ENCODE assay signal across 14 mouse cellular contexts in the genomic region with DNA sequence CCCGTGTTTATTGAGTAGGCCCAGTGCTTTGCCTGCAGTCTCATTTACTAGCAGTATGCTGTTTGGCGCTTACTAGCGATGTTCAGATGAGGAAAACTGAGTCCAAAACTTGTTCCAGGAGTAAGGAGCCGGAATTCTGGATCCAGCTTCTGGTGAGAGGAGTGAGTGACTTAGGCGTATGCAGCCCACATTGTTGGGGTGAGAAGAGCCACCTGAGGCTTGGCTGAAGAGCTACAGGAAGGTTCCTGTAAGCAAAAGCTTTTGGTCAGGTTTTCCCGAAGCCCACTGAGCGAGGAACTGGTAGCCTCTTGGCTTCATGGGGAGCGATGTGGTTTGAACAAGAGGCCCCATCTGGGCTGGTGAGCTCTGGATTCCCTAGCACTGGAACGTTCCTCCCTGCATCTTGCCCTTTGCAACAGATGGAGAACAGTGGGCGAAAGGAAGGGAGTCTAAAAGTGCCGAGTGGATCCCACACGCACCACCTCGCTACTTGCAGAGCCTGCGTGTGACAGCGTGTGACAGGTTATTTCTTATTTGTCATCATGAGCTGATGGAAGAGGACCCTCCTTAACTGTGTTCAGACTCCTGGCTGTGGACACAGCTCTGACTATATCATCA. TPM values are rescaled to one million over a fixed set of nuclear protein-coding genes. Genes with fewer than 3 reads are reported as not detected.
A peak's percentile ranks its signal among the peaks of the same experiment; 100 is the strongest.
DNase-seq lines count a peak whose midpoint lies in the region; TF ChIP-seq lines count a peak whose summit lies in the region.
"Had no signal": no experiment of that assay in that cellular context is flagged by ENCODE, and none has a peak within 500 bp of the region (broad histone marks: within the 10 kb centered on the region; RNA-seq: fewer than 3 reads in every experiment).

No protein-coding gene starts in this region.

- DNase-seq in left cerebral cortex, adult 11 months (ENCODE audit: low spot score): peak; percentile 55
- DNase-seq in left cerebral cortex, postnatal 4 days: no peak
- DNase-seq in left cerebral cortex, postnatal 14 days (ENCODE audit: low spot score in 2 of 2): peak; percentile 67 to 78
- no peak for DNase-seq in urinary bladder, postnatal 10 days (ENCODE audit: low spot score)
- no peak for DNase-seq in cerebellum, postnatal 25 days
- DNase-seq: gastrocnemius, postnatal 25 days; kidney, postnatal 14 days had no signal

- H3K27ac ChIP-seq in bone marrow, adult 2 months (ENCODE audit: control insufficient read depth, insufficient read depth, low read depth, low read length, poor library complexity): peak overlapping the region; percentile 19
- H3K27ac ChIP-seq in bone marrow macrophage, adult 2 months (ENCODE audit: insufficient read depth, low read depth, low read length): peak overlapping the region; percentile 100
- H3K27ac ChIP-seq: heart, embryonic 15.5 days; hindbrain, embryonic 13.5 days; limb, embryonic 12.5 days; lung, embryonic 15.5 days; neural tube, embryonic 15.5 days had no signal

- H3K4me1 ChIP-seq in bone marrow, adult 2 months (ENCODE audit: control insufficient read depth, insufficient read depth, low read length): peaks cover 6% of the 10 kb centered on the region; the same call in 1 of the 2 replicates
- H3K4me1 ChIP-seq in bone marrow macrophage, adult 2 months (ENCODE audit: control insufficient read depth, insufficient read depth, low read length): peaks cover 50% of the 10 kb centered on the region

- WGBS in bone marrow, adult 2 months: 82% methylated on average over 15 of the region's 15 CpGs

- intact Hi-C loops in left cerebral cortex, postnatal 4 days (cut with DNase I): no loop called here
- intact Hi-C loops in left cerebral cortex, postnatal 14 days (cut with DNase I): no loop called here

- TF ChIP-seq CTCF in bone marrow, adult 2 months (IDR thresholded peaks at IDR 0.05; ENCODE audit: control insufficient read depth, insufficient read depth, low read length): no peak
- no peak for TF ChIP-seq CTCF in bone marrow macrophage, adult 2 months (IDR thresholded peaks at IDR 0.05; ENCODE audit: low read depth, low read length)

- no peak for TF ChIP-seq POLR2A in bone marrow, adult 2 months (IDR thresholded peaks at IDR 0.05; ENCODE audit: borderline replicate concordance, control insufficient read depth, low read depth, low read length)
- no peak for TF ChIP-seq POLR2A in bone marrow macrophage, adult 2 months (IDR thresholded peaks at IDR 0.05; ENCODE audit: borderline replicate concordance, low read depth, low read length)

- no peak overlapping the region for H3K4me3 ChIP-seq in bone marrow, adult 2 months (replicated peaks; ENCODE audit: control insufficient read depth, low read depth, low read length)
- peak overlapping the region; percentile 75 for H3K4me3 ChIP-seq in bone marrow macrophage, adult 2 months (ENCODE audit: insufficient read depth, low read length)
- H3K4me3 ChIP-seq: heart, embryonic 15.5 days; hindbrain, embryonic 13.5 days; limb, embryonic 12.5 days; lung, embryonic 15.5 days; neural tube, embryonic 15.5 days had no signal

RNA-seq across cellular contexts. Expression of a gene that starts 4.0 kb away (rescaled TPM):
- total RNA-seq in left cerebral cortex, postnatal 4 days (2021): 100 to 1,000 TPM; 110 to 121 TPM
- polyA plus RNA-seq in bone marrow, adult 2 months (2011; ENCODE audit: insufficient read depth, insufficient read length, low replicate concordance, missing spikeins): 39.2 and 93.9 TPM in 2 replicates
- 1,284 and 1,400 TPM in 2 replicates for polyA plus RNA-seq in bone marrow macrophage, adult 2 months (2012; ENCODE audit: insufficient read depth, insufficient read length, missing spikeins)
- total RNA-seq in left cerebral cortex, postnatal 14 days (2021): 100 to 1,000 TPM; 371 to 377 TPM

Comparison
In these comparisons a context has a peak if more than half of its experiments do, and no peak if none do; other contexts are left out.
1. DNase-seq: peak in left cerebral cortex, adult 11 months (single experiment) and left cerebral cortex, postnatal 14 days (2 of 2); none in left cerebral cortex, postnatal 4 days (single experiment), urinary bladder, postnatal 10 days (single experiment) and cerebellum, postnatal 25 days (0 of 2).